Mouse (Mus musculus) cerebellum, postnatal 10 days (tissue): ENCODE measurements around the gene Fkbp15.
"Not testable (repeated sequence)": the region's sequence is repeated elsewhere in the genome, so short reads cannot be mapped to it uniquely, and the experiment has no call there.

Source experiments
- DNase-seq, 2 experiments: peaks; one replicate each; pipeline ENCODE4 v3.0.0; 2021; ENCODE audit warnings: mixed read lengths in 2 of 2

Fkbp15 gene

DNA sequence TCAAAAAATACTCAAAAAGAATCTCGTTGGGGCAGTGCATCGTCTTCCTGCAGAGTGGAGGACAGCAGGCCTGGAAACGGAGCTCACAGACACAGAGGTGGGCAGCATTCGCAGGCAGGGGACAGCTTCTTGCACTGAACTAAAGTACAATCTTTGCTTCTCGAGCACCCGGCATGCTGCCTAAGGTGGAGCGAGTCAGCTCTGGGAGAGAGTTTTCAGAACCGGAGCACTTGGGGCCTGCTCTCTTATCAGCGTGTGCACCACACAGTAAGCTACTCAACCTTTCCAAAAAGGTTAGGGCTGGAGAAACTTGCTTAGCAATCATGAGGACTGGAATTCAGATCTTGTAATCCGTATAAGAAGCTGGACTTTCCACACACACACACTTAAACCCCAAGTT, 83.7 kb downstream of the Fkbp15 start:
- DNase-seq: no peak

DNA sequence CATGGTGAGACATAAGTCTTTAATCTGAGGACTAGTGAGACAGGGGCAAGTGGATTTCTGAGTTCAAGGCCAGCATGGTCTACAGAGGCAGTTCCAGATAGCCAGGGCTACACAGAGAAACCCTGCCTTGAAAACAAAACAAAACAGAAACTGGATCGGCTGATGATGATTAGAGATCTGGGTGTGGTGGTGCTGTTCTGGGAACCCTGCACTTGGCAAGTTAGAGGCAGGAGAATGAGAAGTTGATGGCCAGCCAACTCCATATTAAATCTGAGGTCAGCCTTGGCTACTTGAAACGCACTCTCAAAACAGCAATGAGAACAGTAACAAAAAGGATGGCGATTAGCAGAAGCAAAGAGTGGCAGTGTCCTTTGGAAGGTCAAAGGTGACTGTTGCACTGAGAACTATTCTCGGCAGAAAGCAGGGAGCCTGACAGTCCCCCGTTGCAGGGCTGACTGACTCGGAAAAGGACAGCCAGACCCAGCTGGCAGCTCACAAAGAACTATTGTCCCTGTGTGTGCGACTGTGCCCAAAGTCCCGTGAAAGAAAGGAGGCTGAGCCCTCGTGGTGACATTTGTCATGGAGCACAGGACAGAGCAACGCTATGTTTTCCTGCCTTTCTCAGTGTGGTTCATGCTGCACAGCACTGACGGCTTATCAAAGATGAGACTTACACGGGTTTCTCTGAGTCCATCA, 85.4 kb downstream of the Fkbp15 start:
- DNase-seq: peak; percentile 31 to 49

DNA sequence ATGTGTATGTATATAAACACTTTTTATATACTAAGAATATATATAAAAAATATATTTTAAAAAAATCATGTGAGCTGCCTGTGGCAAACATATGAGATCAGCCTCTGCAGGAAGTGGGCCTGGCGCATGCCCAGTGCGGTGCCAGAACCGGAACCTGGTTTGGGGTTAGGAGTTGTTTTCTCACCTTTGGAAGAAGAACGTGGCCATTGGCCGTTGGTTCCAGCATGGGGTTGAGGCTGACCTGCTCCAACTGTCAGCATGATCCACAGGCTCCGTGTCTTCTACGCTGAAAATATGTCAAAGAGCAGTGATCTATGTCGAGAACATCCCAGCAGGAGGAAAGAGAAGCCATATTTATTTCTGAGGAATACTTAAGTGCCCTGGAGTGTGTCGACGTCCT, 86.4 kb downstream of the Fkbp15 start:
- DNase-seq: no peak

DNA sequence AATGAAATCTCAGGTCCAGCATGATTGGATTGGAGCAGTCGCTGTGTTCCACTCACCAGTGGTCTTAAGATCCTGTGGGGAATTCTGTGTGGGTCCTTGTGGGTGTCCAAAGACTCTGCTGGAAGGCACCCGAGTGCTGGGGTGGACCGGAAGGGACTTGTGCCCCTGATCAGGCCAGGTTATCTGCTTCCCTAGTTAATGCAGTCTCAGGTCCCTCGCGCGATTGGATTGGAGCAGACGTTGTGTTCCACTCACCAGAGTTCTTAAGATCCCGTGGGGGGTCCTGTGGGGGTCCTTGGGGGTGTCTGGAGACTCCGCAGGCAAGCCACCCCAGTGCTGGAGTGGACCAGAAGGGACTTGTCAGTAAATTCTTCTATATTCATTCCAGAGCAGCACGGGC, 87.7 kb downstream of the Fkbp15 start:
- DNase-seq: no peak

DNA sequence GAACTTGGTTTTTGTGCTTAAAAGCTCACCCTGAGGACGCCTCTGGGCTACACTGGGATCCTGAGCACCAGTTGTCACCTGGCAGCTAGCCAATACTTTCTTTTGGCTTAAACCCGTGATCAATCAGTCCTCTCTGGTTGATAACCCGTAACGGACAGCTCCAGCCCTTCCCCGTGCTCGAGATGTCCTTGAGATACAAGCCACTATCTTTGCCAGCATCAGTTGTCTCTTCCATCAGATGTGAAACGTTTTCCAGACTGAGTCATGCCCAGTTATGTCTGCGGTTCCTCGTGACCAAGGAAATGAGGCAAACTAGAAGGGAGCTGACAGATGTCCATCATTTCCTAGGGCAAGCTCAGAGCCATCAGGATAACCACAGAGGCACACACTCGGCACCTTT, 93.2 kb downstream of the Fkbp15 start:
- no peak for DNase-seq

DNA sequence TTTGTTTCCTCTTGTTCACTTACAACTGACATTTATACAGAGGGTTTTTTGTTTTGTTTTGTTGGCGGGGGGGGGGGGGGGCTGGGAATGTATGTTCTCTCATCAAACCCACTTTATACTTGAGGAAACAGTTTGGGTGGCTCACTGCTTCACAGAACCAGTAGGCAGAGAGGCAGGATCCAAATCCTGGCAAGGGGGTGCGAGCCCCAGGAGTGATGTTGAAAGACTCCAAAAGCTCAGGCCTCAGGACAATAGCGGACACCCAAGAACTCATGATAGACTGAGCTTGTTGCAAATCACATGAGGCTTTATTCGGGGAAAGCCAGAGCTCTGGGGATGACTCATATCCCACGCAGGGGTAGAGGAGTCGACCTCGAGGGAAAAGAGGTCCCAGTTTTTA, 94.3 kb downstream of the Fkbp15 start:
- not testable (repeated sequence) for DNase-seq

DNA sequence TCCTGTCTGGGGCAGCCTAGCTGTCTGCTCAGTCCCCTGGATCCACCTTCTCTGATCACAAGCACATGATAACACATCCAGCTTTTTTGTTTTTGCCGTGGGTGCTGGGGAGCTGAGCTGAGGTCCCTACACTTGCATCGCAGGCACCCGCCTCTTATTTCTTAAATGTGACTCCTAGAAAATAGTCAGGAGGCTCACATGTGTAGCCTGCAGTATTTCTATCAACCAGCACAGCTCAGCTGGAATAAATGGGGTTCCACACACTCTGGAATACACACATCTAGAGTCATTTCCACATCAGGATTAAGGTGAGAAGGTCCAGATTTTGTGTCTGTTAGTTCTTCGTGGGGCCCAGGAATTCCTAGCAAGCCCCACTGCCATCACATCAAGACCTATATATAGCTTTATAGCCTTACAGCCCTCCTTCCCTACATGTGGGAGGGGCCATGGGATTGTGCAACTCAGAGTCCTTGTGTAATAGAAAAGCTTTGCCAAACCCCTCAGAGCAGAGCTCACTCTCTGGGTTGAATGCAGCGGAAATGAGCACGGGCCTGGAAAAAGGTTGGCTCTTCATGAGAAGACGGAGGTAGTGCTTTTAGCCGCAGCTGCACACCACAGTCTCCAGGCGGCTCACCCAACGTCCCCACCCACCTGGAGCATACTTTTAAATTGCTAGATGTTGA, 95.1 kb downstream of the Fkbp15 start:
- DNase-seq: no peak

DNA sequence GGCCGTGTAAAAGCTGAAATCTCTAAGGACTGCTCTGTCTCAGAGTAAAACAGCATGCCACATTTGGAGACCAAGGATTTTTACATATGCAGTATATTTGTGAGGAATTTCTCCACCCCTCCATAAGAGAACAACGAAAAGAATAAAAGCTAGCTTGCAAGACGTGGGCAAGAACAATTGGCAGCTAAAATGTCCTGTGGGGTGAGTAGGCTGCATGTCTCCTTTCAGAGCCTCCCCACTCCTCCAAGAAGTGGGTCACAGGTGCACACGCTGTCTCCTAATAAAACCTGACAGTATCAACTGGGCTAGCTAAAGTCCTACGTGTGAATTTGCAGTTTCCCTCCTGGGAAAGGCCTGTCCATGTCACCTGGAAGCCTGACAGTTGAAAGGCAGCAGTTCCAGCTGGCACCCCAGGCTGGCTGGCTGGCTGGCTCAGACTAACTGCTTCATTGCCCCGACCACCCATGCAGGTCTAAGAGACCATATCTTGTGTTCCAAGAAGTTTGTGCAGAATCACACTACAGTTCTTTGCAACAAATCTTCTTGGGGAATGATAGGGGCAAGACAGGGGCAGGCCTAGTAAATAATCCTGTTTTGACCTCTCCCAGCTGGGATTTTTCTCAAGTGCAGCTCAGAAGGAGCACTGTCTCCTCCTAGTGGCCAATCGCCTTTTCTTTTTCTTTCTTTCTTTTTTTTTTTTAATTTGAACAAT, 97.1 kb downstream of the Fkbp15 start:
- peak; percentile 75 to 80 for DNase-seq

DNA sequence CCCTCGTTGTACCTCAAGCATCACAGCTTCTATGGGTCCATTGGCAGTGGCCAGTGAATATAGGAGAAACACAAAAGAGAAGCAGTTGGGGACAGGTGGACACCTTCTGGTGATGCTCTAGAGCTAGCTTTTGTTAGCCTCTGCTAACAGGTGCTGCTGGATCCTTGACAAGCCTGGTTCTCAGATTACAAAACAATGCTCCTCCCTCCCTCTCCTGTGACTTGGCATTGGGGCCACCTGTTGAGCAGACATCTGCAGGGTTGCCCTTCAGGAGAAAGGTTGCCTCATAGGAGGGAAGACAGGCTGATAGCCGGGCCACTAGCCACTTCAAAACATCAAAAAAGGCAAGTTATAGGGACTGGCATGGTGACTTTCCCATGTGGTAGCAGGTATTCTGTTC, 98.1 kb downstream of the Fkbp15 start, which contains the start of gene Slc31a2:
Gene Slc31a2 (plus strand): TSS at position 287 of the 400 bp plus-strand sequence.
- peak in 1 of 2 experiments; percentile 19 for DNase-seq

DNA sequence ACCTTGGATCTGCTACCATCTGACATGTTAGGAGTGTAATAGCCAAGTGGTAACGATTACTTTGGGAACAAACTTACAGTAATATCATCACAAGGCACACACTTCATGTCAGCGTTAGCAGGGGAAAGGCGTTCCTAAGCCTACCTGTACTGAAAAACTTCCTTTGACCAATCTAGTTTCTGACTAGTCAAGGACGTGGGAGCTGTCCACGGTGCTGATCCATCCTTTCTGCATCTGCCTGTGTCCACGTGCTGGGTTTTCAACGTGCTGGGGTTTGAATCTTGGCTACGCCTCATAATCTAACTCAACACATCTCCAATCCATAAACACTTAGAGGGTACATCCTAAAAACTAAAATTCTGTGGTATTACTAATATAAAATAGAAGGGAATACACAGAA, 103.4 kb downstream of the Fkbp15 start:
- DNase-seq: peak in 1 of 2 experiments; percentile 22

DNA sequence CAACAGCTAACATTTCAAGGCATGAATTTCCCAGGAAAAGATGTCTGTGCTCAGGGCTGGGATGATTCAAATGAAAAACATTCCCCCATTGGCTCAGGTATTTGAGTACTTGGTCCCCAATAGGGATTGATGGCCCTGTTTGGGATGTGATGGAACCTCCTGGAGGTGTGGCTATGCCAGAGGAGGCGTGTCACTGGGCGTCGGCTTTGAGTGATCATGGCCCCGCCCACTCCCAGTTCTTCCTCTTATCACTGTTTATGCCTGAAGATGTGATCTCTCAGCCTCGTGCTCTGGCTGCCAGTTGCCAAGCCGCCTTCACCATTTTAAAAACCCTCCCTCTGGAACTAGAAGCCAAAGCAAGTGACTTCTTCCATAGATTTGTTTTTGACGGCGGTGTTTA, 105.8 kb downstream of the Fkbp15 start:
- DNase-seq: no peak

DNA sequence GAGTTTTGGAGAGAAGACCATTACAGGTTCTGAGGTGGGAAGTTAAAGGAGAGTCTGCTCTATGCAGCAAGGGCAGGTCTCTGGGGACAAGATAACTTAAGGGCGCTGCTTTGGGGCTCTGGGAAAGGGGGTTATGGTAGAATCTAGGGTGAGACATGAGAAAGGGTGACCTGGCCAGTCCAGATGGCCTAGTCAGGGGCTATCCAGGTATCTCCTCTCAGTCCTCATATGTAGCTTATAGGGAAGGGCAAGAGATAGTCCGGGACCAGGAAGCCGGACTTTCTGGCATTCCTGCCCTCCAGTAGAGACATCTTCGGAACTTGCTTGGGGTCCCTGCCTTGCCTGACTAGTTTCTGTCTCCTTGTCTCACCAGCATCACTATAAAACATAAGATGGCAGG, 108.6 kb downstream of the Fkbp15 start:
- DNase-seq: no peak

DNA sequence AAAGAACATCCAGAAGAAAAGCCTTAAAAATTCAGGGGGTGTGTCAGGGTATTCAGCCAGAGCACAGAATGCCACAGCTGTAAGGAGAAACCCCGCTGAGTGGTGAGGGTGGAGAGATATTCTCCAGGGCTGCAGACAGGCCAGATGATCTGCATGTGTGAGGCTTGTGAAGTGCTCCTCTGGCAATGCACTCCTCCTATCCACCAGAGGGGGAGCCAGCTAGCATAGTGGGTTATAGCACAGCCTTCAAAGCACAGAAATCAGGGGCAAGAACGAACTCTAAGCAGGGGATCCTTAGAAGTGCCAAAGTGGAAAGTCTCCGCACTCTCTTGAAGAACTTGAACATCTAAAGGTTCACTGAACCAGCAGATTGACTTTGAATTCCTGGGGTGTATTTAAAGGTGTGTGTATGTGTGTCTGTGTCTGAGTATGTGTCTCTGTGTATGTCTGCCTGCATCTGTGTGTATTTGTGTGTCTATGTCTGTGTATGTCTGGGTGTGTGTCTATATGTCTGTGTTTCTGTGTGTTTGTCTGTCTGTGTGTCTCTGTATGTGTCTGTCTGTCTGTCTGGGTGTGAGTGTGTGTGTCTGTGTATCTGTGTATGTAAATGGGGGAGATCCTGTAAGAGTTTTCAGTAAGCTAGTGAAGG, 109.3 kb downstream of the Fkbp15 start:
- peak in 1 of 2 experiments; percentile 34 for DNase-seq
